Mouse (Mus musculus) right cerebral cortex, postnatal 36 days (tissue): ENCODE measurements at regions not wholly inside any gene's neighbourhood (a gene's known extent, or its start where the extent isn't known, plus 50 kb on each side); places are given as distances from the start of the nearest gene placed in this dataset.

Source experiments
- DNase-seq, 2 experiments: peaks; one replicate each; pipeline ENCODE4 v3.0.0; 2022; ENCODE audit warnings: low spot score in 2 of 2, mixed read lengths in 1 of 2

DNA sequence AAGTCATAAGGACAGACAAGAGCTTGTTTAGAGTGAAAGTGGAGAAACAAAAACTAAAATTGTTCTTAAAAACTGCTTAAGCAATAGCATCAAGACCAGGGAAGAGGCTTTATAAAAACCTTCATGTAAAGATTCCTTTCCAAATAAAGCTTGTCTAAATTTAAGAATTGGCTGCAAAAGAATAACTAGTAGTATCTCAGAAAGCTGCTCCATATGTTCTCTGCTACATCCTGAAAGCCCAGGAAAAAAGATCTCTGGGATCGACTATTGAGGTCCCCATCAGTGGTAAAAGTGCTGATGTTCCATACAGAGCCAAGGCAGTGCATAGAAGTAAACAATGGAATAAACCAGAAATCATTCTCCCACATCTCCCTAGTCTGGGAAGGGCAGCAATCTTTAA, 281.2 kb upstream of the Cypt12 start:
- DNase-seq: no peak

DNA sequence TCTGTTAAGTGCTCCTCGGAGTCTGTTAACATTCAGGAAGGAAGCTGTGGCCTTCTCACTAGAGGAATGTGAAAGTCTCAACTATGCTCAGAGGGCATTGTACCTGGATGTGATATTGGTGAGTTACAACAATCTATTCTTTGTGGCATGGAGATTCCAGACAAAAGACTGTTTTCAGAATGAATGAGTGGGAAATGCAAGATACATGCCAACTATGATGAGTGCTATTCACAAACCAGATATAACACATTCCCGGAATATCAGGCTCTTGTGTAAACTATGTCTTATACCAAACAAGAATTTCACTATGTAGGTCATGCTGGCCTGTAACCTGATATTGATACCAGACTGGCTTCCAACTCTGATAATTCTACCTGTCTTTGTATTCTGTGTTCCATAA, 279.4 kb upstream of the Cypt12 start:
- no peak for DNase-seq
